Mouse (Mus musculus) liver, adult 2 months (tissue): ENCODE measurements at regions not wholly inside any gene's neighbourhood (a gene's known extent, or its start where the extent isn't known, plus 50 kb on each side); places are given as distances from the start of the nearest gene placed in this dataset.

Experiments
- DNase-seq: peaks from one replicate; pipeline ENCODE4 v3.0.0-alpha.2; 2011; ENCODE audit warnings: low read depth, low spot score; ENCODE audit errors: extremely low read depth
- H3K27ac ChIP-seq: fragments of 200-500 bp; replicated peaks from 2 replicates; pipeline ENCODE4 v1.5.1; 2012; ENCODE audit warnings: low read depth, mild to moderate bottlenecking, control low read depth, inconsistent platforms, low read length; ENCODE audit not compliant: insufficient read depth
- H3K27me3 ChIP-seq: fragments of 200-500 bp; 2 replicates; pipeline ENCODE4 v1.6.1; 2012; ENCODE audit warnings: mild to moderate bottlenecking, moderate library complexity, low read length, inconsistent platforms; ENCODE audit not compliant: control insufficient read depth, insufficient read depth
- H3K36me3 ChIP-seq: fragments of 200-500 bp; 2 replicates; pipeline ENCODE4 v1.6.1; 2012; ENCODE audit warnings: low read length, inconsistent platforms; ENCODE audit not compliant: control insufficient read depth, insufficient read depth
- H3K4me1 ChIP-seq: fragments of 200-500 bp; 2 replicates; pipeline ENCODE4 v1.6.1; 2011; ENCODE audit warnings: low read length; ENCODE audit not compliant: control insufficient read depth, insufficient read depth
- H3K4me3 ChIP-seq: fragments of 200-500 bp; 2 replicates; pipeline ENCODE4 v1.5.1; 2011; ENCODE audit warnings: low read depth, mild to moderate bottlenecking, control low read depth, low read length, moderate library complexity; ENCODE audit not compliant: insufficient read depth
- H3K79me2 ChIP-seq: fragments of 200-500 bp; 2 replicates; pipeline ENCODE4 v1.6.1; 2012; ENCODE audit warnings: inconsistent platforms, mild to moderate bottlenecking, low read length, moderate library complexity; ENCODE audit not compliant: control insufficient read depth, insufficient read depth
- H3K9ac ChIP-seq: fragments of 200-500 bp; 2 replicates; pipeline ENCODE4 v1.6.1; 2012; ENCODE audit warnings: low read depth, mild to moderate bottlenecking, control low read depth, inconsistent platforms, low read length
- CTCF ChIP-seq: fragments of 200-500 bp; IDR thresholded peaks from 2 replicates; pipeline ENCODE4 v1.5.1; 2011; ENCODE audit warnings: low read depth, low read length, control low read depth
- POLR2A ChIP-seq: fragments of 200-500 bp; IDR thresholded peaks from 2 replicates; pipeline ENCODE4 v1.6.1; 2011; ENCODE audit warnings: low read length, control low read depth; ENCODE audit not compliant: insufficient read depth; ENCODE audit errors: extremely low read depth
- WGBS: fragments of 180-500 bp; shearing (Covaris S2); methylation state at CpG from one replicate; pipeline ENCODE4 v1.1.7; 2018; 5-methylcytosine and 5-hydroxymethylcytosine counted together

GRCm38 (mm10) chr12:82097620-82098019, 71.5 kb upstream of the Sipa1l1 start:
- H3K79me2 ChIP-seq: no peaks in the 10 kb centered on the region
- 86% methylated on average over 4 of the region's 4 CpGs for WGBS
- no peaks in the 10 kb centered on the region for H3K4me1 ChIP-seq
- DNase-seq: no peak
- no peaks in the 10 kb centered on the region for H3K27me3 ChIP-seq
- no peak for TF ChIP-seq CTCF
- TF ChIP-seq POLR2A: no peak
- no peaks in the 10 kb centered on the region for H3K36me3 ChIP-seq
- H3K27ac ChIP-seq: no peak overlapping the region
- H3K9ac ChIP-seq: no peak overlapping the region
- no peak overlapping the region for H3K4me3 ChIP-seq

- DNase-seq: no peak
- no peak overlapping the region for H3K9ac ChIP-seq
- H3K36me3 ChIP-seq: no peaks in the 10 kb centered on the region
- 79% methylated on average over 10 of the region's 10 CpGs for WGBS
- H3K27ac ChIP-seq: no peak overlapping the region
- H3K79me2 ChIP-seq: no peaks in the 10 kb centered on the region
- no peaks in the 10 kb centered on the region for H3K27me3 ChIP-seq
- no peak for TF ChIP-seq CTCF
- TF ChIP-seq POLR2A: no peak
- no peaks in the 10 kb centered on the region for H3K4me1 ChIP-seq
- no peak overlapping the region for H3K4me3 ChIP-seq
Observed at GRCm38 (mm10) chr12:82104211-82104610, 64.9 kb upstream of the Sipa1l1 start.

GRCm38 (mm10) chr12:82105184-82106031, 63.7 kb upstream of the Sipa1l1 start:
- no peak for DNase-seq
- no peaks in the 10 kb centered on the region for H3K36me3 ChIP-seq

GRCm38 (mm10) chr12:82115766-82116165, 53.4 kb upstream of the Sipa1l1 start:
- H3K27me3 ChIP-seq: no peaks in the 10 kb centered on the region
- 65% methylated on average over 7 of the region's 7 CpGs for WGBS
- H3K36me3 ChIP-seq: no peaks in the 10 kb centered on the region
- no peaks in the 10 kb centered on the region for H3K79me2 ChIP-seq
- no peak overlapping the region for H3K4me3 ChIP-seq
- TF ChIP-seq CTCF (no peak), POLR2A (no peak)
- no peak for DNase-seq
- no peak overlapping the region for H3K9ac ChIP-seq
- H3K27ac ChIP-seq: no peak overlapping the region
- no peaks in the 10 kb centered on the region for H3K4me1 ChIP-seq

More at GRCm38 (mm10) chr12:82105184-82106031, 63.7 kb upstream of the Sipa1l1 start:
- Histone ChIP-seq H3K9ac (no peak overlapping the region), H3K27ac (no peak overlapping the region), H3K79me2 (no peaks in the 10 kb centered on the region), H3K4me3 (no peak overlapping the region), H3K27me3 (no peaks in the 10 kb centered on the region), H3K4me1 (no peaks in the 10 kb centered on the region)
- no peak for TF ChIP-seq CTCF
- TF ChIP-seq POLR2A: no peak
- WGBS: 86% methylated on average over 17 of the region's 17 CpGs
